Mouse (Mus musculus) hindbrain, postnatal 0 days (tissue): Measurements from ENCODE around the gene Ceacam19. TPM values are rescaled to one million over a fixed set of nuclear protein-coding genes. Genes with fewer than 3 reads are reported as not detected.

Source experiments
- ATAC-seq: fragments of 200-750 bp; cut with Nextera tagmentation; 2 replicates; pipeline ENCODE4 v1.8.0; 2017; ENCODE audit warnings: mild to moderate bottlenecking, moderate TSS enrichment, moderate library complexity
- DNase-seq: peaks from one replicate; pipeline ENCODE4 v3.0.0-alpha.2; 2015; ENCODE audit warnings: low spot score
- H3K27ac ChIP-seq: fragments of 300-500 bp; sonication (generic); 2 replicates; pipeline ENCODE4 v1.5.1; 2014; ENCODE audit warnings: mild to moderate bottlenecking
- H3K27me3 ChIP-seq: fragments of 300-500 bp; sonication (generic); 2 replicates; pipeline ENCODE4 v1.6.1; 2014; ENCODE audit warnings: low read length, mixed read lengths; ENCODE audit not compliant: insufficient read depth
- H3K36me3 ChIP-seq: fragments of 300-500 bp; sonication (generic); 2 replicates; pipeline ENCODE4 v1.6.1; 2014; ENCODE audit warnings: low read length, mixed read lengths; ENCODE audit not compliant: insufficient read depth
- H3K4me1 ChIP-seq: fragments of 300-500 bp; sonication (generic); 2 replicates; pipeline ENCODE4 v1.6.1; 2014; ENCODE audit warnings: antibody characterized with exemption, low read length, mixed read lengths; ENCODE audit not compliant: insufficient read depth
- H3K4me2 ChIP-seq: fragments of 300-500 bp; sonication (generic); 2 replicates; pipeline ENCODE4 v1.6.1; 2014; ENCODE audit warnings: low read depth, mild to moderate bottlenecking, low read length, moderate library complexity, mixed read lengths
- H3K4me3 ChIP-seq: fragments of 300-500 bp; sonication (generic); 2 replicates; pipeline ENCODE4 v1.5.1; 2014; ENCODE audit warnings: low read length
- H3K9ac ChIP-seq: fragments of 300-500 bp; sonication (generic); replicated peaks from 2 replicates; pipeline ENCODE4 v1.6.1; 2014; ENCODE audit warnings: mild to moderate bottlenecking, low read length, moderate library complexity, mixed read lengths
- H3K9me3 ChIP-seq: fragments of 300-500 bp; sonication (generic); 2 replicates; pipeline ENCODE4 v1.6.1; 2016; ENCODE audit warnings: low read length, mixed read lengths
- CTCF ChIP-seq: IDR thresholded peaks from 2 replicates; pipeline ENCODE4 v1.5.1; 2016; ENCODE audit warnings: antibody characterized with exemption, control low read depth, low read depth
- WGBS: fragments of 180-500 bp; shearing (Covaris S2); extraction: QIAGEN DNeasy Blood & Tissue Kit; methylation state at CpG from one replicate; pipeline ENCODE4 v1.1.7; 2014; 5-methylcytosine and 5-hydroxymethylcytosine counted together
- polyA plus RNA-seq: library from polyadenylated mRNA; unstranded; fragments of >200 nt; fragmentation: Nextera tagmentation; extraction: Ambion mirVana; gene quantifications from 2 replicates; pipeline ENCODE4 v1.2.1, GENCODE M21; 2015
- total RNA-seq: library from RNA; depleted of rRNA; stranded (reverse); fragments of >200 nt; gene quantifications from 2 replicates; pipeline ENCODE4 v1.2.3, GENCODE M21; 2014

The Ceacam19 gene
- total and polyA plus RNA-seq, 2 experiments from 2014 or later, result not detected

DNA sequence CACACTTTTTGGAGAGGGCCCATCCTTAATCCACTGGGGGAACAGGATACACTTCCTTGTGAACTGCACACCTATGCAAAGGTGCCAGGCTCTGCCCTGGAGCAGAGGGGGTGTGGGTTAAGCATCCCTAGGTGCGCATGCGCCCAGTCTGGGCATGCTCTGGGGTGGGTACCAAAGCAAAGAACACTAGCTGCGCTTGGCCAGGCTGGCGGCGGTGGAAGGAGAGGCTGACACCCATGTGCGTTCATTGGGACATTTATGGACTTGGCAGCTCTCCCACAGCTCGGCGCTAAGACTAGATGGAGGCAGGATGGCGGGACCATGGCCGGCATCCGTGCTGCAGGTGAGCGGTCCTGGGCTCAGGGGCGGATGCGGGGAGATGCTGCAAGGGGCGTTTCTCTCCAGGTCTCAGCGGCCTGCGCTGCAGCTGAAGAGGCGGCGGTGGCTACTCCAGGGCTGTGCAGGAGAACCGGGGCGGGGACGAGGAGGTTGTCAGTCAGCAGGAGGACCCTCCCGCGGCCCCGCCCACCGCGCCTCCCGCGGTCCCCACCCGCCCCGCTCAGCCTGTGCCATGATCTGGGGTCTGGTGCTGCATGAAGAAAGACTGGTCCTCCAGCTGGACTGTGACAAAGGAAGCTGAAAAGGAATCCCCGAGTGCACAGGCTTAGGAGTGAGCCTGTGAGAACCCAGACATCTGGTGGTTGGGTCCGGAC, 35.8 kb downstream of the Ceacam19 start, which contains the start of gene Gm19345:
TSS of gene Gm19345 (plus strand) at position 146 of the 713 bp plus-strand sequence.
- WGBS, result 2% methylated on average over 33 of the region's 33 CpGs
- H3K4me3 ChIP-seq, result peak within 1 kb of the TSS; percentile 40
- peak; percentile 71 for DNase-seq
- peak within 1 kb of the TSS; percentile 76; the same call in 1 of the 2 replicates for H3K27ac ChIP-seq
- H3K36me3 ChIP-seq, result no peaks in the 10 kb centered on the region
- H3K27me3 ChIP-seq, result no peaks in the 10 kb centered on the region
- no peaks in the 10 kb centered on the region for H3K9me3 ChIP-seq
- H3K9ac ChIP-seq, result peak within 1 kb of the TSS; percentile 55
- TF ChIP-seq CTCF, result no peak
- H3K4me2 ChIP-seq, result peak within 1 kb of the TSS; percentile 54
- ATAC-seq, result peak; percentile 85
- no peaks in the 10 kb centered on the region for H3K4me1 ChIP-seq

DNA sequence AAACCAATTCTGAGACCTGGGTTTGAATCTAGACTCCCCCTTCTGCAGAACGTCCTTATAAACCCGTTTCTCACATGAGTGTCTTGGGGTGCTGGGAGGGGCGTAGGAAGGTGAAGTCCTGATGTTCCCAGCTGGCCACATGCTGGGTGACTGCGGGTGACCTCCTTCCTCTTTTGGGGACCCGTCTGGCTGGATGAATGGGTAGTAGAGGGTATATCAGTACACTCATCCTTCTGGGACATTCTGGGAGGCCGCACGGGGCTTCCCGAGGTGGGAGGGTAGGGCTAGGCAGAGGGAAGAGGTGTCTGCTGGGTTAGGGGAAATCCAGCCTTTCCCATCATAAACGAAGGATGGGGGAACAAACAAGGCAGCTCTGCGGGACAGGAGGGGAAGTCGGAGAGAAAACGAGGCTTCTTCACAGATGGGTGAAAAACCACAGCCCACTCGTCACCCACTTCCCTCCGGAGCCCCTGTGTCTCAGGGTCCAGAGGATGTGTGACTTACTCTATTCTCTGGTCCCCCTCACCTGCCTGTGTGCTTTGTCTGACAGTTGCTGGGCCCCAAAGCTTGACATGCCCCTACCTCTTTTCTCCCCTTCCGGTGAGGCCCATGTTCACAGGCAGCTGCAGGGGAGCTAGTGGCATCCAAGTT, 43.1 kb downstream of the Ceacam19 start:
- DNase-seq (no peak), ATAC-seq (no peak)
- H3K36me3 ChIP-seq, result no peaks in the 10 kb centered on the region
- no peaks in the 10 kb centered on the region for H3K9me3 ChIP-seq
- WGBS, result 66% methylated on average over 15 of the region's 15 CpGs
- 0 out of 2 replicates have a peak, but pooled peaks cover 6% of the 10 kb centered on the region for H3K27me3 ChIP-seq
- H3K27ac ChIP-seq, result no peak overlapping the region
- H3K4me1 ChIP-seq, result no peaks in the 10 kb centered on the region
- H3K9ac ChIP-seq, result no peak overlapping the region
- TF ChIP-seq CTCF, result no peak
- no peak overlapping the region for H3K4me3 ChIP-seq
- no peak overlapping the region for H3K4me2 ChIP-seq

DNA sequence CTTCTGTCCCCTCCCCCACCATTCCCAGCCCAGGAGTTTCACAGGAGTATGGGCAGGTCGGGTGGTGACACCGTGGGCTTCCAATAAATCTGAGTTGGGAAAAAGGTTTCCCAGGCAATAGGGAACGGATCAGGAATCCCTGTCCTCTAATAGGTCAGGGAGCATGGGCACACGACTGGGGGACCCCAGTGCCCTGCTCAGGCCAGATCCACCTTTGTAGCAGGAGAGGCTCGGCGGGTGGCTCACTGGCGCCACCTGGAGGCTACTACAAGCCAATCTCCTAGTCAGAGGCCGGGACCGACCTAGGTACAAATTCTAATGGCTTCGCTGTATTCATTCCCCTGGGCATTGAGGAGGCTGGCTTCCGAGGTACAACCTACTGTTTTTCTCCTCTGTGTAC, 44.2 kb downstream of the Ceacam19 start:
- WGBS, result 3% methylated on average over 11 of the region's 11 CpGs
- no peak overlapping the region for H3K4me2 ChIP-seq
- peak; percentile 87 for TF ChIP-seq CTCF

DNA sequence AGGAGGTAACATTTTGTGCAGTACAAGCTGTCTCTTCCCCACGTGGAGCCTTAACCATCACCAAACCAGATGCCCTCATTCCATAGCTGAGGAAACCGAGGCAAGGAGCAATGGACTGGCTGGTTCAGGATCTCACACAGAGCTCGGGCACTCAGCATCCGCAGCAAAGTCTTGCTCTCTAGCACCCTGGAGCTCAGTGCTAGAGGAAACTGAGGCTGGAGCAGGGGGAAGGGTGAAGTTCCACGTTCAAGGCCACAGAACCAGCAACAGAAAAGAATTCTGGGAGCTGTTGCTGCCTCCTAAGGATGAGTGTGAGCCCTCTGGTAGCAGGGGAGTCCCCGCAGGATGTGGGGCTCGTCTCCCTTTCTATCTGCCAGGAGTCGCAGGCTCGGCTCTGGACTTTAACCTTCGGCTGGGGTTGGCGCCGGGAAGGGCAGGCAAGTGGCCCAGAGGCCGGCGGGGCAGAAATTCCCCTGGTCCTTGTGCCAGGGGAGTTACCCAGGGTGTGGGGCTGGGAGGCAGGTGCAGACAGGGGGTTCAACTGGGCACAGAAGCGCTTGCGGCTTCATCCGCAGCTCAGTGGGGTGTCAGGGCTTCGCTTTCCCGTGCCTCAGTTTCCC, 44.8 kb downstream of the Ceacam19 start:
- Histone ChIP-seq H3K27me3 (0 out of 2 replicates have a peak, but pooled peaks cover 6% of the 10 kb centered on the region), H3K4me3 (no peak overlapping the region), H3K9ac (no peak overlapping the region), H3K9me3 (no peaks in the 10 kb centered on the region), H3K4me1 (no peaks in the 10 kb centered on the region), H3K36me3 (no peaks in the 10 kb centered on the region), H3K27ac (no peak overlapping the region), H3K4me2 (no peak overlapping the region)
- DNase-seq (no peak), ATAC-seq (no peak)
- WGBS, result 29% methylated on average over 19 of the region's 19 CpGs
- TF ChIP-seq CTCF, result no peak

More for the DNA sequence above, 44.2 kb downstream of the Ceacam19 start:
- Histone ChIP-seq H3K4me1 (no peaks in the 10 kb centered on the region), H3K9me3 (no peaks in the 10 kb centered on the region), H3K36me3 (no peaks in the 10 kb centered on the region), H3K27ac (no peak overlapping the region), H3K9ac (no peak overlapping the region), H3K4me3 (no peak overlapping the region), H3K27me3 (0 out of 2 replicates have a peak, but pooled peaks cover 6% of the 10 kb centered on the region)
- DNase-seq, result peak; percentile 68
- peak; percentile 78 for ATAC-seq

DNA sequence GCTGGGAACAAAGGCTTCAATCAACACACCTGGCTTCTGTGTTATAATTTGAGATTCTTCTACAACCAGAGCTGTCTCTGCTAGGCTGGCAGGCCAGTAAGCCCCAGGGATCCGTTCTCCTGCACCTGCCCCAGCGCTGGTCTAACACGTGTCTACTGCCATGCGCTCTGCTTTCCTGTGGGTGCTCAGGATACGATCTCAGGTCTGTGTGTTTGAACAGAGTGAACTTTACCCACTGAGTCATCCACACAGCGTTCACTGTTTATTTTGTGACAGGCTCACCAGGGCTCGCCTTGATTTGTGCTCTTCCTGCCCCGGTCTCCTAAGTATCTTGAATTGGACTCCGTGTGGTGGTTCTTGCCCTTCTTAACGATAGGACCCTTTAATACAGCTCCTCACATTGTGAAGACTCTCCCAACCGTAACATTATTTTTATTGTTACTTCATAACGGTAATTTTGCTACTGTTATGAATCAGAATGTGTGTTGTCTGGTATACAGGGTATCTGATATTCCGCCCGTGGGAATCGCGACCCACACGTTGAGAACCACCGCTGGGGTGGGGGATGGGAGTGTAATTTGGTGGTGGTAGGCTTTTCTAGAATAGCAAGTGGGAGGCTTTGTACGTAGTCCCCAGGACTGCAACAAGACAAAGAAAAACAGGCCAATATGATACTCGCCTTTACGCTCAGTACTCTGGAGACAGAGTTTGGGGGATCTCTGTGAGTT, 45.9 kb downstream of the Ceacam19 start:
- 79% methylated on average over 21 of the region's 21 CpGs for WGBS
- no peak for ATAC-seq

DNA sequence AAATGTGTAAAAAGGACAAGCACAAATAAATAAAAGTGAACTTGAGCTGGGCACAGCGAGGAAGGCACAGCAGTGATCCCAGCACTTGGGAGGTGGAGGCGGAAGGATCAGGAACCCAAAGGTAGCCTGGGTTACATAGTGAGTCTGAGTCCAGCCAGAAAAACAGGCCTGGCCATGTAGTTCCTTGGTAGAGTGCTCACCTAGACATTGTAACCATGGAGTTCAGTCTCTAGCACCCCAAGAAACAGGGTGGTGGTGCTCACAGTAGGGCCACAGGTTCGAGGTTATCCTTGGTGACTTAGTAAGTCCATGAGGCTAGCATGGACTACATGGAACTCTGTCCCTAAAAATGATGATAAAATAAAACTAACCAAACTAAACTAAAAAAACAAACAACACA, 46.8 kb downstream of the Ceacam19 start:
- DNase-seq (no peak), ATAC-seq (no peak)
- Histone ChIP-seq H3K4me1 (no peaks in the 10 kb centered on the region), H3K9me3 (no peaks in the 10 kb centered on the region), H3K4me2 (no peak overlapping the region), H3K4me3 (no peak overlapping the region), H3K9ac (no peak overlapping the region), H3K27me3 (0 out of 2 replicates have a peak, but pooled peaks cover 6% of the 10 kb centered on the region), H3K36me3 (no peaks in the 10 kb centered on the region), H3K27ac (no peak overlapping the region)
- 77% methylated on average over 3 of the region's 3 CpGs for WGBS
- TF ChIP-seq CTCF, result no peak

More for the DNA sequence above, 45.9 kb downstream of the Ceacam19 start:
- Histone ChIP-seq H3K27me3 (0 out of 2 replicates have a peak, but pooled peaks cover 6% of the 10 kb centered on the region), H3K9me3 (no peaks in the 10 kb centered on the region), H3K4me2 (no peak overlapping the region), H3K36me3 (no peaks in the 10 kb centered on the region), H3K9ac (no peak overlapping the region), H3K4me1 (no peaks in the 10 kb centered on the region), H3K27ac (no peak overlapping the region), H3K4me3 (no peak overlapping the region)
- DNase-seq, result no peak
- no peak for TF ChIP-seq CTCF
